Mouse (Mus musculus) liver, postnatal 0 days (tissue): Measurements from ENCODE around the gene Tjp3. TPM values are rescaled to one million over a fixed set of nuclear protein-coding genes. Genes with fewer than 3 reads are reported as not detected.

ENCODE experiments used
- ATAC-seq: fragments of 200-750 bp; cut with Nextera tagmentation; 2 replicates; pipeline ENCODE4 v1.8.0; 2017; ENCODE audit warnings: mild to moderate bottlenecking, moderate library complexity
- DNase-seq: peaks from one replicate; pipeline ENCODE4 v3.0.0-alpha.2; 2016
- H3K27ac ChIP-seq: fragments of 300-500 bp; sonication (generic); 2 replicates; pipeline ENCODE4 v1.5.1; 2014; ENCODE audit warnings: antibody characterized with exemption, moderate library complexity, mild to moderate bottlenecking, low read depth
- H3K27me3 ChIP-seq: fragments of 300-500 bp; sonication (generic); 2 replicates; pipeline ENCODE4 v1.6.1; 2014; ENCODE audit warnings: low read length, control low read depth, mixed read lengths; ENCODE audit not compliant: insufficient read depth
- H3K36me3 ChIP-seq: fragments of 300-500 bp; sonication (generic); replicated peaks from 2 replicates; pipeline ENCODE4 v1.6.1; 2014; ENCODE audit warnings: mild to moderate bottlenecking, control low read depth, low read length, moderate library complexity, mixed read lengths; ENCODE audit not compliant: insufficient read depth
- H3K4me1 ChIP-seq: fragments of 300-500 bp; sonication (generic); 2 replicates; pipeline ENCODE4 v1.6.1; 2014; ENCODE audit warnings: antibody characterized with exemption, mild to moderate bottlenecking, control low read depth; ENCODE audit not compliant: insufficient read depth
- H3K4me2 ChIP-seq: fragments of 300-500 bp; sonication (generic); 2 replicates; pipeline ENCODE4 v1.6.1; 2014; ENCODE audit warnings: low read depth, mild to moderate bottlenecking, low read length, moderate library complexity, mixed read lengths
- H3K4me3 ChIP-seq: fragments of 300-500 bp; sonication (generic); 2 replicates; pipeline ENCODE4 v1.5.1; 2014; ENCODE audit warnings: low read depth, low read length
- H3K9ac ChIP-seq: fragments of 300-500 bp; sonication (generic); replicated peaks from 2 replicates; pipeline ENCODE4 v1.6.1; 2014; ENCODE audit warnings: mild to moderate bottlenecking, moderate library complexity
- H3K9me3 ChIP-seq: fragments of 300-500 bp; sonication (generic); 2 replicates; pipeline ENCODE4 v1.6.1; 2016; ENCODE audit warnings: mild to moderate bottlenecking, control low read depth, low read length, mixed read lengths
- CTCF ChIP-seq: sonication (generic); IDR thresholded peaks from 2 replicates; pipeline ENCODE4 v1.5.1; 2016; ENCODE audit warnings: antibody characterized with exemption, low read depth
- EP300 ChIP-seq: IDR thresholded peaks from 2 replicates; pipeline ENCODE4 v1.6.1; 2016; ENCODE audit warnings: antibody characterized with exemption, low read depth, mild to moderate bottlenecking
- WGBS: fragments of 180-500 bp; shearing (Covaris S2); extraction: QIAGEN DNeasy Blood & Tissue Kit; methylation state at CpG from one replicate; pipeline ENCODE4 v1.1.7; 2014; ENCODE audit not compliant: insufficient replicate concordance; 5-methylcytosine and 5-hydroxymethylcytosine counted together
- polyA plus RNA-seq: library from polyadenylated mRNA; unstranded; fragments of >200 nt; fragmentation: Nextera tagmentation; extraction: Ambion mirVana; gene quantifications from 2 replicates; pipeline ENCODE4 v1.2.1, GENCODE M21; 2015

Gene Tjp3
- polyA plus RNA-seq, 1 experiment from 2014 or later: 1.8 TPM

GRCm38 (mm10) chr10:81302288-81302687 is 10.9 kb upstream of the Tjp3 start:
- H3K36me3 ChIP-seq: peaks cover 13% of the 10 kb centered on the region
- no peaks in the 10 kb centered on the region for H3K27me3 ChIP-seq
- H3K9ac ChIP-seq: peak overlapping the region; percentile 16
- H3K9me3 ChIP-seq: no peaks in the 10 kb centered on the region
- 74% methylated on average over 4 of the region's 4 CpGs for WGBS
- H3K4me3 ChIP-seq: no peak overlapping the region
- 0 out of 2 replicates have a peak overlapping the region, but pooled peaks have one; percentile 24 for H3K27ac ChIP-seq
- no peak for TF ChIP-seq EP300
- TF ChIP-seq CTCF: no peak
- DNase-seq (no peak), ATAC-seq (no peak)
- peak overlapping the region; percentile 18 for H3K4me2 ChIP-seq
- peaks cover 73% of the 10 kb centered on the region for H3K4me1 ChIP-seq

GRCm38 (mm10) chr10:81301321-81301720 is 9.9 kb upstream of the Tjp3 start:
- DNase-seq: no peak
- H3K4me3 ChIP-seq: no peak overlapping the region
- no peak overlapping the region for H3K4me2 ChIP-seq
- WGBS: 60% methylated on average over 9 of the region's 9 CpGs
- no peak overlapping the region for H3K9ac ChIP-seq
- no peak overlapping the region for H3K27ac ChIP-seq
- peaks cover 3% of the 10 kb centered on the region for H3K36me3 ChIP-seq
- no peaks in the 10 kb centered on the region for H3K27me3 ChIP-seq
- no peaks in the 10 kb centered on the region for H3K9me3 ChIP-seq
- no peak for TF ChIP-seq EP300
- TF ChIP-seq CTCF: no peak
- H3K4me1 ChIP-seq: peaks cover 80% of the 10 kb centered on the region
- ATAC-seq: no peak

- TF ChIP-seq EP300: no peak
- TF ChIP-seq CTCF: no peak
- Histone ChIP-seq H3K27ac (peak overlapping the region; percentile 95), H3K36me3 (no peaks in the 10 kb centered on the region; the same call in 1 of the 2 replicates), H3K9ac (no peak overlapping the region), H3K9me3 (no peaks in the 10 kb centered on the region), H3K4me1 (peaks cover 89% of the 10 kb centered on the region), H3K27me3 (no peaks in the 10 kb centered on the region), H3K4me3 (no peak overlapping the region), H3K4me2 (peak overlapping the region; percentile 33; the same call in 1 of the 2 replicates)
- DNase-seq (peak; percentile 55), ATAC-seq (peak; percentile 75)
- 58% methylated on average over 9 of the region's 9 CpGs for WGBS
Measured at GRCm38 (mm10) chr10:81300352-81300907, 9.0 kb upstream of the Tjp3 start.

GRCm38 (mm10) chr10:81299585-81300351 is 8.4 kb upstream of the Tjp3 start:
- WGBS: 50% methylated on average over 14 of the region's 14 CpGs
- Histone ChIP-seq H3K4me2 (peak overlapping the region; percentile 33), H3K4me3 (no peak overlapping the region)

GRCm38 (mm10) chr10:81298369-81299100 is 7.2 kb upstream of the Tjp3 start:
- no peaks in the 10 kb centered on the region for H3K27me3 ChIP-seq
- peaks cover 95% of the 10 kb centered on the region for H3K4me1 ChIP-seq
- H3K4me3 ChIP-seq: no peak overlapping the region; the same call in 1 of the 2 replicates
- H3K9ac ChIP-seq: no peak overlapping the region
- H3K4me2 ChIP-seq: peak overlapping the region; percentile 52
- WGBS: 62% methylated on average over 17 of the region's 17 CpGs
- no peaks in the 10 kb centered on the region for H3K9me3 ChIP-seq
- ATAC-seq: no peak
- H3K27ac ChIP-seq: peak overlapping the region; percentile 95
- no peaks in the 10 kb centered on the region; the same call in 1 of the 2 replicates for H3K36me3 ChIP-seq
- DNase-seq: peak; percentile 58
- no peak; the same call in 1 of the 2 replicates for TF ChIP-seq CTCF
- no peak for TF ChIP-seq EP300

More at GRCm38 (mm10) chr10:81299585-81300351, 8.4 kb upstream of the Tjp3 start:
- Histone ChIP-seq H3K9ac (0 out of 2 replicates have a peak overlapping the region, but pooled peaks have one; percentile 23), H3K27me3 (no peaks in the 10 kb centered on the region), H3K4me1 (peaks cover 95% of the 10 kb centered on the region), H3K36me3 (no peaks in the 10 kb centered on the region; the same call in 1 of the 2 replicates), H3K9me3 (no peaks in the 10 kb centered on the region), H3K27ac (peak overlapping the region; percentile 95)
- ATAC-seq (peak; percentile 32), DNase-seq (no peak)
- no peak for TF ChIP-seq EP300
- TF ChIP-seq CTCF: peak; percentile 15; the same call in 1 of the 2 replicates

GRCm38 (mm10) chr10:81297845-81298244 is 6.5 kb upstream of the Tjp3 start:
- H3K9me3 ChIP-seq: no peaks in the 10 kb centered on the region
- WGBS: 22% methylated on average over 10 of the region's 10 CpGs
- H3K4me3 ChIP-seq: no peak overlapping the region
- H3K27me3 ChIP-seq: no peaks in the 10 kb centered on the region
- H3K27ac ChIP-seq: peak overlapping the region; percentile 95
- ATAC-seq (peak; percentile 30), DNase-seq (peak; percentile 66)
- no peaks in the 10 kb centered on the region; the same call in 1 of the 2 replicates for H3K36me3 ChIP-seq
- TF ChIP-seq CTCF (no peak), EP300 (no peak; the same call in 1 of the 2 replicates)
- peaks cover 90% of the 10 kb centered on the region for H3K4me1 ChIP-seq
- H3K4me2 ChIP-seq: peak overlapping the region; percentile 52
- H3K9ac ChIP-seq: peak overlapping the region; percentile 44; the same call in 1 of the 2 replicates
